Mouse (Mus musculus) hindbrain, embryonic 14.5 days (tissue): Measurements from ENCODE around the gene Olfr352. TPM values are rescaled to one million over a fixed set of nuclear protein-coding genes. Genes with fewer than 3 reads are reported as not detected.

ENCODE experiments used
- ATAC-seq: fragments of 200-750 bp; cut with Nextera tagmentation; 2 replicates; pipeline ENCODE4 v1.8.0; 2017; ENCODE audit warnings: moderate number of reproducible peaks, mild to moderate bottlenecking, moderate TSS enrichment, moderate library complexity; ENCODE audit not compliant: low FRiP score
- DNase-seq: peaks from one replicate; pipeline ENCODE4 v3.0.0-alpha.2; 2015; ENCODE audit warnings: low spot score
- H3K27ac ChIP-seq: fragments of 300-500 bp; sonication (generic); 2 replicates; pipeline ENCODE4 v1.5.1; 2014; ENCODE audit warnings: mild to moderate bottlenecking, moderate library complexity
- H3K27me3 ChIP-seq: fragments of 300-500 bp; sonication (generic); 2 replicates; pipeline ENCODE4 v1.6.1; 2014; ENCODE audit warnings: mild to moderate bottlenecking, low read length, mixed read lengths; ENCODE audit not compliant: control insufficient read depth, insufficient read depth
- H3K36me3 ChIP-seq: fragments of 300-500 bp; sonication (generic); replicated peaks from 2 replicates; pipeline ENCODE4 v1.6.1; 2014; ENCODE audit not compliant: control insufficient read depth, insufficient read depth
- H3K4me1 ChIP-seq: fragments of 300-500 bp; sonication (generic); replicated peaks from 2 replicates; pipeline ENCODE4 v1.6.1; 2014; ENCODE audit warnings: antibody characterized with exemption, low read length, mixed read lengths; ENCODE audit not compliant: control insufficient read depth, insufficient read depth
- H3K4me2 ChIP-seq: fragments of 300-500 bp; sonication (generic); replicated peaks from 2 replicates; pipeline ENCODE4 v1.6.1; 2014; ENCODE audit warnings: mild to moderate bottlenecking, moderate library complexity
- H3K4me3 ChIP-seq: fragments of 300-500 bp; sonication (generic); replicated peaks from 2 replicates; pipeline ENCODE4 v1.5.1; 2014; ENCODE audit warnings: mild to moderate bottlenecking, low read length
- H3K9ac ChIP-seq: fragments of 300-500 bp; sonication (generic); 2 replicates; pipeline ENCODE4 v1.6.1; 2014
- H3K9me3 ChIP-seq: fragments of 300-500 bp; sonication (generic); 2 replicates; pipeline ENCODE4 v1.6.1; 2016; ENCODE audit warnings: low read length; ENCODE audit not compliant: control insufficient read depth
- WGBS: fragments of 180-500 bp; shearing (Covaris S2); extraction: QIAGEN DNeasy Blood & Tissue Kit; methylation state at CpG from one replicate; pipeline ENCODE4 v1.1.7; 2014; 5-methylcytosine and 5-hydroxymethylcytosine counted together
- polyA plus RNA-seq: library from polyadenylated mRNA; unstranded; fragments of >200 nt; fragmentation: Nextera tagmentation; extraction: Ambion mirVana; gene quantifications from 2 replicates; pipeline ENCODE4 v1.2.1, GENCODE M21; 2014

Olfr352 gene
- not detected in 2 replicates for polyA plus RNA-seq

DNA sequence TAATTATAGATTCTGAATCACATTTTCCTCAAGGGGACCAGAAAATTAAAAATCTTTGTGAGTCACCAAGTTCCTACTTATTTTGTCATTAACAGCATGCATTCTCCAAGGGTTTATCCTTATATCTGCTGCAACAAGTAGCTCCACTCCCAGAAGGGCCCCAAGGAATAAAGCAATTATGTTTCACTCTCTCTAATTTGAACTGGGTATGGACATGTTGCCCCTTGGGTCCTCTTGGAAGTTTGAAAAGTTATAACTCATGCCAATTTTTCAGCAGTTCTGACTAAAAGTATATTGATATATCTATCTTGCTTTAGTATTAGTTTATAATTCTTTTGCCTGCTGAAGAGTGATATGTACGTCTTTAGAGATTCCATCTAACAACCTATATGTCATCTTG, at the start of gene Olfr352:
TSS of gene Olfr352 (plus strand) at position 301 of the 400 bp plus-strand sequence.
- no peak for ATAC-seq
- Histone ChIP-seq H3K9ac (no peak within 1 kb of the TSS), H3K36me3 (no peaks in the 10 kb centered on the region), H3K4me3 (no peak within 1 kb of the TSS), H3K9me3 (0 out of 2 replicates have a peak, but pooled peaks cover 12% of the 10 kb centered on the region), H3K4me2 (no peak within 1 kb of the TSS), H3K4me1 (no peaks in the 10 kb centered on the region), H3K27me3 (no peaks in the 10 kb centered on the region), H3K27ac (no peak within 1 kb of the TSS)
- WGBS: 79% methylated on average over 1 of the region's 1 CpGs
- no peak for DNase-seq

DNA sequence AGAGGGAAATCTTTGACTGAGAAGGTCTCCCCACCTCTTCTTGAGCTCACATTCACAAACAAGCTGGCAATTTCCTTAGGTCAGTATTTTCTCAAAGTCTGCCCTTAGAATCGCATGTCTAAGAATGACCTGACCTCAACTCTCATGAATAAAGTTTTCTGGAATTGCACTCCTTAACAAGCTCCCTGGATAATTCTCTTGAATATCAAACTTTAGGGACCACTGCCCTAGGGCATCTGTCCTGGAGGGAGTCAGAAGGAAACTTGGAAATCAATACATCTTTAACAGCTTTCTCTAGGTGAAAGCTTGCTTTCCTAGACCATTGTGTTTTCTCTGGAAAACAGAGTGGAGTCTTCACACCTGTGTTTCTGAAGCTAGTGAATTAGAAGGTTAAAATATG, 22.2 kb upstream of the Olfr352 start, which contains the start of gene Olfr350:
TSS of gene Olfr350 (plus strand) at position 301 of the 400 bp plus-strand sequence.
- Histone ChIP-seq H3K9me3 (peaks cover 39% of the 10 kb centered on the region), H3K4me1 (no peaks in the 10 kb centered on the region), H3K36me3 (no peaks in the 10 kb centered on the region), H3K4me3 (no peak within 1 kb of the TSS), H3K27me3 (no peaks in the 10 kb centered on the region), H3K9ac (no peak within 1 kb of the TSS), H3K4me2 (no peak within 1 kb of the TSS), H3K27ac (no peak within 1 kb of the TSS)
- no peak for ATAC-seq
- 93% methylated on average over 1 of the region's 1 CpGs for WGBS
- no peak for DNase-seq

DNA sequence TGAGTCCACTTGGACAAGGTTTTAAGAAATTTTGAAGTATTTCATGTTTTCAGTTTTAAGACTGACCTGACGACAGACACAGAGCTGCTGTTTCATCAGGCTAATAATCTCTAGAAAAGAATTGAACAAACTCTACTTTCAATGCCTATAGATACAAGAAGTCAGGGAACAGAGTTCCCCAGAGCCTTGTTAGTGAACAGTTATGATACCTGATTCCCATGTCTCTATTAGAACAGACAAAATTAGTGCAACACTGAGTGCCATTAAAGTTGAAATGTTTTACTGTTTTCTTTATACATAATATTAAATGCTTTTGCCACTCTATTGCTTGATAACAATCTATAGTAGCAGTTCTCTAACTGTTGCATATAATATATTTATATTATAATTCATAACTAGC, 5.7 kb upstream of the Olfr352 start, which contains the start of gene Olfr351:
TSS of gene Olfr351 (minus strand) at position 101 of the 400 bp plus-strand sequence.
- ATAC-seq (no peak), DNase-seq (no peak)
- 90% methylated on average over 1 of the region's 1 CpGs for WGBS
- H3K9ac ChIP-seq: no peak within 1 kb of the TSS
- H3K27me3 ChIP-seq: no peaks in the 10 kb centered on the region
- H3K9me3 ChIP-seq: 0 out of 2 replicates have a peak, but pooled peaks cover 16% of the 10 kb centered on the region
- H3K27ac ChIP-seq: no peak within 1 kb of the TSS
- no peaks in the 10 kb centered on the region for H3K4me1 ChIP-seq
- no peak within 1 kb of the TSS for H3K4me2 ChIP-seq
- no peak within 1 kb of the TSS for H3K4me3 ChIP-seq
- no peaks in the 10 kb centered on the region for H3K36me3 ChIP-seq

DNA sequence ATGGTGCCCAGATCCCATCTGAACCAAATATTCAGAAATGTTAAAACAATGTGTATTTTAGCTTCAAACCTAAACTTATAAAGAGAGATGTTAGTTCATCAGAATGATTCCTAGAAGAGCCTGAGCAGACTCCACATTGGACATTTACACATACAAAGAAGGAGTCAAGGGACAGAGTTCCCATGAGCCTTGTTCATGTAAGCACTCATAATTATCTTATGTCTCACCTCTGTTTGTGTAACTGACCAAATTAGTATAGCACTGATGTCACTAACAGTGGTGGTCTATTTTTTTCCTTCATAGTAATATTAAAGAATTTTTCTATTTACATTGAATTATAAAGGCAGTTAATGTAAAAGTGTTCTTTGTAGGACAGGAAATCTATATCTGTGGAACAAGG, 24.6 kb downstream of the Olfr352 start, which contains the start of gene Olfr353:
TSS of gene Olfr353 (minus strand) at position 101 of the 400 bp plus-strand sequence.
- Histone ChIP-seq H3K36me3 (no peaks in the 10 kb centered on the region), H3K9ac (no peak within 1 kb of the TSS)
- DNase-seq: no peak

DNA sequence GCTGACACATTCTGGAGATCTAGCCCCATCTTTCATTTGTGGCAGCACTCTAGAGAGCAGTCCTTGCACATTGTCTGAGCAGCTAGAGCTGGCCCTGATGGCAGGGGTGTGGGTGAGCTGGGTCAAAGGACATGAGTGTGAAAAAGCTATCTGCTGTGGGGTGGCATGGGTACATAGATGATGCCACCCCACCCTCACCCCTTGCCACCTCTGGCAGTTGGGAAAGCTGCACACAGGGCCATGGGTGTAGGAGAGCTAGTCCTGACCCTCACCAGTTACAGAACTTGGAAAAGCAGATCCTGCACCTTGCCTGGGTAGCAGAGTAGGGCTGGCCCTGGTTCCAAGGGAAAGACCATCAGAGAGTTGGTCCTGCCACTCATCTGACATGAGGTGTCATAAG, 28.9 kb downstream of the Olfr352 start:
- Histone ChIP-seq H3K4me2 (no peak overlapping the region), H3K27me3 (no peaks in the 10 kb centered on the region), H3K9me3 (peaks cover 35% of the 10 kb centered on the region), H3K27ac (no peak overlapping the region), H3K36me3 (no peaks in the 10 kb centered on the region), H3K9ac (no peak overlapping the region), H3K4me1 (no peaks in the 10 kb centered on the region), H3K4me3 (no peak overlapping the region)
- no peak for DNase-seq
- ATAC-seq: no peak

More for the DNA sequence above, 24.6 kb downstream of the Olfr352 start, which contains the start of gene Olfr353:
- no peak for ATAC-seq
- H3K9me3 ChIP-seq: peaks cover 26% of the 10 kb centered on the region
- no peak within 1 kb of the TSS for H3K4me3 ChIP-seq
- no peak within 1 kb of the TSS for H3K4me2 ChIP-seq
- no peaks in the 10 kb centered on the region for H3K27me3 ChIP-seq
- H3K27ac ChIP-seq: no peak within 1 kb of the TSS
- H3K4me1 ChIP-seq: no peaks in the 10 kb centered on the region

DNA sequence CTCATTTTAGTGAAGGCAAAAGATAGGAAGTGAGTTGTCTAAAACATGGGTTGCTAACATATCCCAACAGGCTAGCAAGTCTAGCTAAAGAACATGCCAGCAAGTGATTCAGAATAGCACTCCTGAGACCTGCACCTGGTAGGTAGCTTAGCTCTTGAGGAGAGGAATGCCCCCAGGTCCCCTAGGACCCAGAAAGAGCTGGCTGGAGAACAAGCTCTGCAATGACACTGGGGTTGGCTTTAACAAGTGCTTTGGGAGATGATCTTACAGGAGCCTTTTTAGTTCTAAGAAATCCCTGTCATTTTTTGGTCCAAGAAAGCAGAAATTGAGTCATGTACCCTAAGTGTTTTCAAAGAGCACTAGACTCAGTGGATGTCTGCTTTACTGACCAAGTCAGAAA, 37.1 kb downstream of the Olfr352 start, which contains the start of gene Olfr354:
TSS of gene Olfr354 (plus strand) at position 301 of the 400 bp plus-strand sequence.
- H3K4me1 ChIP-seq: no peaks in the 10 kb centered on the region
- H3K27me3 ChIP-seq: no peaks in the 10 kb centered on the region
- no peak within 1 kb of the TSS for H3K4me2 ChIP-seq
- peaks cover 17% of the 10 kb centered on the region; the same call in 1 of the 2 replicates for H3K9me3 ChIP-seq
- H3K9ac ChIP-seq: no peak within 1 kb of the TSS
- no peak within 1 kb of the TSS for H3K27ac ChIP-seq
- DNase-seq (no peak), ATAC-seq (no peak)
- no peak within 1 kb of the TSS for H3K4me3 ChIP-seq
- H3K36me3 ChIP-seq: no peaks in the 10 kb centered on the region

Other genes starting within 250 kb of the Olfr352 start
- gene Olfr345, start 228.4 kb upstream of the Olfr352 start, polyA plus RNA-seq: not detected in 2 replicates
- gene Olfr346, start 182.7 kb upstream of the Olfr352 start, polyA plus RNA-seq: not detected in 2 replicates
- gene Olfr347, start 136.6 kb upstream of the Olfr352 start, polyA plus RNA-seq: not detected in 2 replicates
- gene Olfr348, start 84.2 kb upstream of the Olfr352 start, polyA plus RNA-seq: not detected in 2 replicates
- gene Olfr50, start 77.9 kb upstream of the Olfr352 start, polyA plus RNA-seq: not detected in 2 replicates
- not detected in 2 replicates for gene Olfr3, start 51.4 kb upstream of the Olfr352 start, polyA plus RNA-seq
- gene Olfr350, start 22.1 kb upstream of the Olfr352 start, polyA plus RNA-seq: not detected in 2 replicates
- gene Olfr351, start 5.8 kb upstream of the Olfr352 start, polyA plus RNA-seq: not detected in 2 replicates
- gene Olfr353, start 24.5 kb downstream of the Olfr352 start, polyA plus RNA-seq: not detected in 2 replicates
- gene Olfr354, start 37.2 kb downstream of the Olfr352 start, polyA plus RNA-seq: not detected in 2 replicates
- not detected in 2 replicates for gene Olfr355, start 60.4 kb downstream of the Olfr352 start, polyA plus RNA-seq
- gene Olfr356, start 68.7 kb downstream of the Olfr352 start, polyA plus RNA-seq: not detected in 2 replicates
- gene Olfr357, start 125.4 kb downstream of the Olfr352 start, polyA plus RNA-seq: not detected in 2 replicates
- gene Olfr358, start 140.9 kb downstream of the Olfr352 start, polyA plus RNA-seq: not detected in 2 replicates
- not detected in 2 replicates for gene Olfr360, start 197.3 kb downstream of the Olfr352 start, polyA plus RNA-seq
- gene Olfr361, start 220.8 kb downstream of the Olfr352 start, polyA plus RNA-seq: not detected in 2 replicates
- not detected in 2 replicates for gene Olfr362, start 249.4 kb downstream of the Olfr352 start, polyA plus RNA-seq